Mouse (Mus musculus) MEL (cell line): ENCODE results near the gene Fam193b. TPM values are rescaled to one million over a fixed set of nuclear protein-coding genes. Genes with fewer than 3 reads are reported as not detected.

Experiments used
- DNase-seq: peaks from one replicate; pipeline ENCODE4 v3.0.0; 2011; ENCODE audit warnings: low read depth, low spot score
- H3K27ac ChIP-seq: 2 replicates; pipeline ENCODE4 v1.5.1; 2012; ENCODE audit warnings: low read depth, mild to moderate bottlenecking, control low read depth, low read length, moderate library complexity; ENCODE audit not compliant: control insufficient read depth
- H3K27me3 ChIP-seq, 2 experiments: fragments of 150-350 bp in 1 of 2; sonication (generic) in 1 of 2; 2 replicates each; pipeline ENCODE4 v1.6.1; 2012; ENCODE audit warnings: low read length in 2 of 2, mild to moderate bottlenecking in 2 of 2, improper control_type of control experiment in 1 of 2, moderate library complexity in 1 of 2; ENCODE audit not compliant: insufficient read depth in 2 of 2, control insufficient read depth in 1 of 2
- H3K36me3 ChIP-seq, 2 experiments: 2 replicates each; pipeline ENCODE4 v1.6.1; 2012 to 2014; ENCODE audit warnings: low read length in 2 of 2, improper control_type of control experiment in 1 of 2, inconsistent platforms in 1 of 2, mild to moderate bottlenecking in 1 of 2; ENCODE audit not compliant: insufficient read depth in 2 of 2, control insufficient read depth in 1 of 2
- H3K4me1 ChIP-seq, 2 experiments: fragments of 150-350 bp in 1 of 2; sonication (generic) in 1 of 2; 2 replicates each; pipeline ENCODE4 v1.6.1; 2012; ENCODE audit warnings: low read length in 2 of 2, improper control_type of control experiment in 1 of 2, mild to moderate bottlenecking in 1 of 2; ENCODE audit not compliant: insufficient read depth in 2 of 2, control insufficient read depth in 1 of 2
- H3K4me3 ChIP-seq, 2 experiments: fragments of 150-350 bp in 1 of 2; sonication (generic) in 1 of 2; 2 replicates each; pipeline ENCODE4 v1.5.1; 2012; ENCODE audit warnings: low read depth in 2 of 2, low read length in 2 of 2, mild to moderate bottlenecking in 2 of 2, moderate library complexity in 2 of 2, control low read depth in 1 of 2, improper control_type of control experiment in 1 of 2; ENCODE audit not compliant: control insufficient read depth in 1 of 2, insufficient read depth in 1 of 2
- H3K79me2 ChIP-seq: 2 replicates; pipeline ENCODE4 v1.6.1; 2012; ENCODE audit warnings: mild to moderate bottlenecking, low read length, moderate library complexity; ENCODE audit not compliant: control insufficient read depth, poor library complexity, insufficient read depth
- H3K9ac ChIP-seq: 2 replicates; pipeline ENCODE4 v1.6.1; 2012; ENCODE audit warnings: low read depth, mild to moderate bottlenecking, control low read depth, low read length, moderate library complexity; ENCODE audit not compliant: control insufficient read depth, poor library complexity, severe bottlenecking
- H3K9me3 ChIP-seq: fragments of 150-350 bp; sonication (generic); replicated peaks from 2 replicates; pipeline ENCODE4 v1.6.1; 2012; ENCODE audit warnings: mild to moderate bottlenecking, low read length, improper control_type of control experiment, moderate library complexity; ENCODE audit not compliant: insufficient read depth
- BHLHE40 ChIP-seq: IDR thresholded peaks from 2 replicates; pipeline ENCODE4 v1.6.1; 2012; ENCODE audit warnings: low read depth, mild to moderate bottlenecking, inconsistent platforms, low read length, improper control_type of control experiment, borderline replicate concordance
- CTCF ChIP-seq, 3 experiments: IDR thresholded peaks in 2 of 3; conservative IDR thresholded peaks in 1 of 3; 2 replicates each; pipeline ENCODE4 v1.5.1; 2011 to 2012; ENCODE audit warnings: low read length in 3 of 3, low read depth in 2 of 3, mild to moderate bottlenecking in 2 of 3, improper control_type of control experiment in 1 of 3, inconsistent platforms in 1 of 3, mixed read lengths in 1 of 3, moderate library complexity in 1 of 3; ENCODE audit not compliant: control insufficient read depth in 1 of 3, insufficient read depth in 1 of 3, poor library complexity in 1 of 3, severe bottlenecking in 1 of 3
- ETS1 ChIP-seq: IDR thresholded peaks from 2 replicates; pipeline ENCODE4 v1.6.1; 2012; ENCODE audit warnings: low read depth, mild to moderate bottlenecking, inconsistent platforms, low read length, improper control_type of control experiment, moderate library complexity
- GABPA ChIP-seq: IDR thresholded peaks from 2 replicates; pipeline ENCODE4 v1.6.1; 2012; ENCODE audit warnings: low read depth, mild to moderate bottlenecking, inconsistent platforms, low read length, improper control_type of control experiment, moderate library complexity
- JUND ChIP-seq: IDR thresholded peaks from 2 replicates; pipeline ENCODE4 v1.6.1; 2011; ENCODE audit warnings: low read depth, mild to moderate bottlenecking, improper control_type of control experiment, low read length
- KAT2A ChIP-seq: conservative IDR thresholded peaks from 2 replicates; pipeline ENCODE4 v1.6.1; 2012; ENCODE audit warnings: low read depth, low read length, improper control_type of control experiment, inconsistent platforms
- MAFK ChIP-seq: IDR thresholded peaks from 2 replicates; pipeline ENCODE4 v1.6.1; 2011; ENCODE audit warnings: low read depth, mild to moderate bottlenecking, low read length, improper control_type of control experiment, borderline replicate concordance
- MXI1 ChIP-seq: IDR thresholded peaks from 2 replicates; pipeline ENCODE4 v1.6.1; 2011; ENCODE audit warnings: mild to moderate bottlenecking, low read depth, low read length, improper control_type of control experiment
- MYB ChIP-seq: IDR thresholded peaks from 2 replicates; pipeline ENCODE4 v1.6.1; 2011; ENCODE audit warnings: mild to moderate bottlenecking, low read depth, low read length, improper control_type of control experiment
- NELFE ChIP-seq: IDR thresholded peaks from 2 replicates; pipeline ENCODE4 v1.6.1; 2011; ENCODE audit warnings: low read depth, low read length, improper control_type of control experiment
- POLR2AphosphoS2 ChIP-seq: IDR thresholded peaks from 2 replicates; pipeline ENCODE4 v1.6.1; 2011; ENCODE audit warnings: low read length, improper control_type of control experiment
- POLR2AphosphoS5 ChIP-seq: IDR thresholded peaks from 2 replicates; pipeline ENCODE4 v1.6.1; 2012; ENCODE audit warnings: low read depth, borderline replicate concordance, mild to moderate bottlenecking, inconsistent platforms, low read length, moderate library complexity, mixed read lengths
- RCOR1 ChIP-seq: IDR thresholded peaks from 2 replicates; pipeline ENCODE4 v1.6.1; 2012; ENCODE audit warnings: low read depth, mild to moderate bottlenecking, inconsistent platforms, low read length, improper control_type of control experiment
- SMC3 ChIP-seq: IDR thresholded peaks from 2 replicates; pipeline ENCODE4 v1.6.1; 2011; ENCODE audit warnings: low read depth, low read length, improper control_type of control experiment
- TAL1 ChIP-seq: IDR thresholded peaks from 2 replicates; pipeline ENCODE4 v1.6.1; 2012; ENCODE audit warnings: mild to moderate bottlenecking, inconsistent platforms, low read length, moderate library complexity, mixed read lengths
- TCF12 ChIP-seq: IDR thresholded peaks from 2 replicates; pipeline ENCODE4 v1.6.1; 2014; ENCODE audit warnings: low read depth, mild to moderate bottlenecking, inconsistent platforms, low read length, improper control_type of control experiment, moderate library complexity
- UBTF ChIP-seq: IDR thresholded peaks from 2 replicates; pipeline ENCODE4 v1.6.1; 2012; ENCODE audit warnings: low read depth, mild to moderate bottlenecking, inconsistent platforms, low read length, improper control_type of control experiment, moderate library complexity, borderline replicate concordance; ENCODE audit not compliant: insufficient read depth
- ZKSCAN1 ChIP-seq: IDR thresholded peaks from 2 replicates; pipeline ENCODE4 v1.6.1; 2012; ENCODE audit warnings: low read depth, mild to moderate bottlenecking, inconsistent platforms, low read length, improper control_type of control experiment, moderate library complexity
- polyA plus RNA-seq, 2 experiments: library from polyadenylated mRNA; stranded (reverse) in 1 of 2; unstranded in 1 of 2; fragments of >175 nt in 1 of 2; fragments of >200 nt in 1 of 2; gene quantifications; 2 replicates each; pipeline versions ENCODE4 v1.2.1 to v1.2.4; 2012; ENCODE audit warnings: low replicate concordance in 2 of 2, low read depth in 1 of 2; ENCODE audit not compliant: insufficient read length in 2 of 2, insufficient read depth in 1 of 2, missing spikeins in 1 of 2
- total RNA-seq: library from RNA; depleted of rRNA; stranded (reverse); fragments of 300-350 nt; gene quantifications from 2 replicates; pipeline ENCODE4 v1.2.3, GENCODE M21; 2012

The Fam193b gene
- total and polyA plus RNA-seq, 3 experiments: 11.9 to 38.7 TPM; not detected in 1

- no peaks in the 10 kb centered on the region for H3K4me1 ChIP-seq
Observed at GRCm38 (mm10) chr13:55544792-55545191, 26.1 kb downstream of the Fam193b start.

GRCm38 (mm10) chr13:55543447-55543846, 27.5 kb downstream of the Fam193b start:
- H3K9me3 ChIP-seq: no peaks in the 10 kb centered on the region
- no peak for DNase-seq
- TF ChIP-seq CTCF (IDR thresholded peaks at IDR 0.05 in 2 of 3, conservative IDR thresholded peaks at IDR 0.05 in 1 of 3; ENCODE audit: control insufficient read depth in 1 of 3, insufficient read depth in 1 of 3, low read depth in 2 of 3, low read length in 3 of 3, poor library complexity in 1 of 3, severe bottlenecking in 1 of 3) (no peak), MYB (no peak), GABPA (no peak), BHLHE40 (no peak), POLR2AphosphoS2 (no peak), MXI1 (no peak), TCF12 (no peak), JUND (no peak), UBTF (no peak), ZKSCAN1 (no peak), RCOR1 (no peak), MAFK (no peak), POLR2AphosphoS5 (no peak), NELFE (no peak), ETS1 (no peak)
- H3K27ac ChIP-seq: no peak overlapping the region
- no peak overlapping the region for H3K4me3 ChIP-seq
- no peaks in the 10 kb centered on the region for H3K27me3 ChIP-seq
- H3K36me3 ChIP-seq: peaks cover 0 to 2% of the 10 kb centered on the region in 2 experiments; a peak in 1 of 4 replicates
- no peaks in the 10 kb centered on the region for H3K4me1 ChIP-seq
- no peaks in the 10 kb centered on the region for H3K79me2 ChIP-seq
- no peak overlapping the region for H3K9ac ChIP-seq

More at GRCm38 (mm10) chr13:55544792-55545191, 26.1 kb downstream of the Fam193b start:
- Histone ChIP-seq H3K4me3 (no peak overlapping the region), H3K9ac (no peak overlapping the region), H3K36me3 (peaks cover 0 to 2% of the 10 kb centered on the region in 2 experiments; a peak in 1 of 4 replicates), H3K79me2 (no peaks in the 10 kb centered on the region), H3K9me3 (no peaks in the 10 kb centered on the region), H3K27me3 (no peaks in the 10 kb centered on the region)
- DNase-seq: no peak
- TF ChIP-seq TAL1 (peak; percentile 70), SMC3 (no peak), KAT2A (no peak), GABPA (no peak)
- TF ChIP-seq, all 39 proteins: peak for 1
- no peak overlapping the region for H3K27ac ChIP-seq
